Mouse (Mus musculus): Measurements from ENCODE around the gene Snx15. TPM values are rescaled to one million over a fixed set of nuclear protein-coding genes. Genes with fewer than 3 reads are reported as not detected.

Snx15 gene
- 27.8 TPM for total RNA-seq (2023)

DNA sequence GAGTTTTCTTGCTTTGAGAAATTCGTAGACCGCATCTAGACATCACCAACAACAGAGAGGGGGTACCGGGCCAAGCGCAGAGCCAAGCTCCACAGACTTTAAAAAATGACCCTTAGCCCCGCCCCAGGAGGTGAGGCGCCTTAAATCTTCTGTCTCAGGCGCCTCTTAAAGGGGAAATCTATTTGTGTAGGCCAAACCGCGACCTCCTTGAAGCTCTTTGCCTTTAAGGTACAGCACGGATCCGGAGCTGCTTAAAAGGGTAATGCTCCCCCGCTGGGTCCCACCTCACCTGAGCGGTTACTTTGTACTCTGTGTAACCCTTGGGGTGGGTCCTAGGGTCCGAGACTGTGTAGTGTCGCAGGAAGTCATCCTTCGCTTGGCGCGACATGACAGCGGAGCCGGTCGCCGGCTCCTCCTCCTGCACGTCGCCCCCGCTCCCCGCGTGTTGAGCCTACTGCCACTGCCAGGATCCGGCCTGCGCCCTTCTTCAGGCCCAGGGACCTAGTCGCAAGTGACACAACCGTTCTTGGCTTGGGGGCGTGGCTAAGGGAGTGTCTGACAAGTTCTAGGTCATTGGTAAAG lies at the start of gene Snx15:
Snx15 (minus strand) TSS at position 545 of the 582 bp plus-strand sequence.

DNA sequence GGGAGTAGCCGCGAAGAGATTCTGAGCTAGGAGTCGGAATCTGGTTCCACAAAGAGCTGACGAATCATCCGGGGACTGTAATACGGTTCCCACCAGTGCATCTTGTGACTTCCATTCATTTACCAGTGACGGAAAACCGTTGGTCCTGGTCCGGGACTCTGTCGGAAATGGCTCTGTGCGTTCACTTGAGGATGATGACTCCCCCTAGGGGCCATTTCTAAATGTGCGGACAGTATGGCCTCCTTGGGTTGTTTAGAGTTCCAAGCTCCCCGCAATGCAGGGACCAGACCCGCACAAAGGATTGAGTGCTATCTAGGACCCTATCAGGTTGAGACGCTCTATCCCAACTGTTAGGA lies 13.3 kb upstream of the Snx15 start, which contains the start of gene Arl2:
Arl2 (minus strand) TSS at position 155 of the 356 bp plus-strand sequence.

DNA sequence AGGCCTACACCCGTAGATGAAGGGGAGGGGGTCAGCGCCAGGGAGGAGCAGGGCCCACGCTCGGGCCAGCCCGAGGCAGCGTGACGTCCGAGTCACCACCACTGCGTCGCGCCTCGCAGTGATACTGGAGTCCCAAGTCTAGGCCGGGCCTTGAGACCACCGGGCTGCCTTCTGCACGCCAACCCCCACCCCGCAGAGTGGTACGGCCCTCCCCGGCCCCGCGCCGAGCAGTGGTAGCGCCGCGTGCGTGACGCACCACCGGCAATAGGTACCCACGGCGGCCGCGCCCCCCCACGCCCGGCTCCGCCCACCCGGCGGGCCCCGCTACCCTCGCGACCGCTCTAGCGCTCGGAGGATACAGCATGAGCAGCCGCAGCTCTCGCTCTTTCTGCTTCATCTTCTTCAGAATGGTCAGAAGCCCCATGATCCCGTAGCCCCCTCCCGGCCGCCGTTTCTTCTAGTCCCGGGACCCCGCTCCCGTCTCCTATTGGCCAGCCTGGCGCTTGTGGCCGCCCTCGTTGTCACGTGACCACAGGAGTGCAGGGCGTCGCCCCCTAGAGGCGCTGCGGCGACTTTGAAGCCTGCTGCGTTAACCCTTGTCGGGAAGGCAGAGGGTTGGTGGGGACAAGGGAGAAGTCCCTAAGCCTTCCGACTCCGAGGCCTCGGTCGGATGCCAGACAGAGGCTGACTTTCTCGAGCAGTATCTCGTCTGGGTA lies 12.7 kb upstream of the Snx15 start, which contains the start of gene Batf2:
Batf2 (plus strand) TSS at position 306 of the 716 bp plus-strand sequence.

DNA sequence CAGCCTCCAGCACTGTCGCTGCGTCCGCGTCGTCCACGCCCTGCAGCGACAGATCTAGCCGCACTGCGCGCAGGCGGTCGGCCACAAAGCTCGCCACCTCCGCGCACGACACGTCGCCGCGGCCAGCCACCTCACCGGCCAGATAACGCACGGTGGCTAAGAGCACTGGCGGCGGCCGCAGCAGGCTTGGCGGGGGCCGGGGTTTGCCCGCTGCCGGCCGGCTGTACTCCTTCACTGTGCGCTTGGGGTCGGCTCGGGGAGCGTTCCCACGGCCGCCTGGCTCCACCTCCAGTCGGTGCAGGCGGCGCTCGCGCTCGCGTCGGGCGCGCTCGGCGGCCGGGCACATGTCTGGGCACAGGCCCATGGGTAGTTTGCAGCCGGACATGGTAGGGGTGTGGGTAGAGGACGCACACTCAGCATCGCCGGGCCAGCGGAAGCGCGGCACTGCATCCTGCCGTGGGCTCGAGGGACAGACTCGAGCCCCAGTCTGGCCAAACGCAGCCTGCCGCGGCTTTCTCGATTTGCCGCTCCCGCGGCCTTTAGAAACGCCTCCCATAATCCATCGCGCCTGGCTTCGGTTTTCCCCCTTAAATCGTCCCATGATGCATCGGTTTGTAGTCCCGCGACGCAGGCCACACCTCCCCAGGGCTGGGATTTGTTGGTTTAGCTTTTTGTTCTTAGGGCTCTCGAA lies 10.0 kb downstream of the Snx15 start, which contains the start of gene Sac3d1:
Sac3d1 (minus strand) TSS at position 665 of the 691 bp plus-strand sequence.

DNA sequence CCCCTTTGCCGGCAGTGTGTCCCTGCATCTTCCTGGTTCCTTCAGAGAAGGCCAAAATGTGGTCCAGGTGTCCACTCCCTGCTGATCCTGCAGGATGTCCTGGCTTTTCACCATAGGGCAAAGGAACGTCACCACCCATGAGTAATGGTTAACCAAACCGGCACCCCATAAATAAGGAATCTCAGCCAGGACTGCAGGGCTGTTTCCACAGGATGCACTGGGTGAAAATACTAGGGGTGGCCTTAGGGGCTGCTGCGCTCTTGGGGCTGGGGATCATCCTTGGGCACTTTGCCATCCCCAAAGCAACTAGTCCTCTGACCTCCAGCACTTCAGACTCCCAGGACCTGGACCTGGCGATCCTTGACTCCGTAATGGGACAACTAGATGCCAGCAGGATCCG lies 22.5 kb downstream of the Snx15 start, which contains the start of gene Naaladl1:
Naaladl1 (plus strand) TSS at position 197 of the 400 bp plus-strand sequence.

DNA sequence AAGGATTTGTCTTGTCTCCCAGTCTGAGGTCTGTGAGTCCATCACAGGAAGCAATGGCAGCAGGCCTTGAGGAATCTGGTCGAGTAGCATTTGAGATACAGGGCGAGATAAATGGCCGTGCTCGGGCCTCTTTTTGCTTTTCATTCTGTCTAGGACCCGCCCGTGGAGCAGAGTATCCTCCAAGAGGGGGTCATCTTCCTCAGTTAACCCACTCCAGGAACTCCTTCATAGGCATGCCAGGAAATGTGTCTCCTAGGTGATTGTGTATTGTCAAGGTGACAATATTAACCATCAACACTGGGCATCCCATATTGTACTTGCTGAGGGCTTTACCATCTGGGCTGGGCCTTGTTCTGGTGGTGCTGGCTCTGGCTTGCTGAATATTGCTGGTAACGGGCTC lies 34.0 kb downstream of the Snx15 start, which contains the start of gene AC131692.1:
AC131692.1 (plus strand) TSS at position 301 of the 400 bp plus-strand sequence.

DNA sequence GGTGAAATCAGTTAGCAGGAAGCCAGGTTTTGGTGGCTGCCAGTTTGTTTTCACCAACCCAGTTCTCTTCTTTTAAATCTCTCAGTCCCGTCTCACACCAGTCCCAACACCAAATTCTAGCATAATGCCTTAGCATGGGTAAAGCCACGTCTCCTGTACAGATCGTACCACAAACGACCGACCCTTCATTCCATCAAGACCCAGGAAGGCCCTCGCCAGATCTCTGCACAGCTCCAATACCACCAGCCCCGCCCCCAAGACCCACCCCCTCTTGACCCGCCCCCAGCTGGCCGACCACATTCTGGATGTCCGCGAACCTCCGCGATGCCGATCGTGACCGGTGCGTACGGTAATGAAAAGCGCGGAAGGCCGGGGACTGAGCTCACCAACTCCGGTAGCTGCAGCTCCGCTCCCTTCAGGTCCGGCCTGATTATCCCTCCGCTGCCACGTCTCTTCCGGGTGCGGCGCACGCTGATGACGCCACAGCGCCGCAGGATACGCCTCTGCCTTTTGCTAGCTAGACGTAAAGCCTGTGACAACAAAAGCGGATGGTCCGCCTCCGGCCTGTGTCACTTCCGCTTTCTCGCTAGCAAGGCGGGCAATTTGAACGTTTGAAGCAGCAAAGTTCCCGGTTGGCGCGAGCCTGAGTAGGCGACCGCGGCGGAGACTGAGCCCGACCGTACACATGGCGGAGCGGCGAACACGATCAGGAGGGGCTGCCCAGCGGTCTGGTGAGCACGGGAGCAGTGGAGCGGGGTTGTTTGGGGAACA lies 43.4 kb downstream of the Snx15 start, which contains the start of the genes Zfpl1 and Cdca5:
Zfpl1 (minus strand) TSS at position 479 of the 771 bp plus-strand sequence.
Cdca5 (plus strand) TSS at position 506 of the 771 bp plus-strand sequence.

DNA sequence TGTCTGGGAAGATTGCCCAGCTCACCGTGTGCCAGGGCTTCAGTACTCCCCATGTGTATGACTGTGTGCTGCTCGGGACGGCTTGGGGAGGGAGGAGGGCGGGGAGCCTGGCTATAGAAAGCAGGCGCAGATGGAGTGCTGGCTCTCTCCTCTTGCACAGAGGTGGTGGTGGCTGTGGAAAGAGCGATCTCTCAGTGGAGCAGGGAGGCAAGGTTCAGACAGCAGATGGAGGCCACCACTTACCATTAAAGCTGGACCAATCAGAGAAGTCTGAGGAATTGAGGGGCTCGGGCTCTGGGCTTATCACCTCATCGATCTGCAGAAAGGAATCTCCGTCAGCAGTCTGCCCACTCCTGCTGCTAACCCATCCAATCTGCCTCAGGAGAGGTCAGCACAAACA lies 45.9 kb downstream of the Snx15 start, which contains the start of gene Gm28374:
Gm28374 (minus strand) TSS at position 101 of the 400 bp plus-strand sequence.

DNA sequence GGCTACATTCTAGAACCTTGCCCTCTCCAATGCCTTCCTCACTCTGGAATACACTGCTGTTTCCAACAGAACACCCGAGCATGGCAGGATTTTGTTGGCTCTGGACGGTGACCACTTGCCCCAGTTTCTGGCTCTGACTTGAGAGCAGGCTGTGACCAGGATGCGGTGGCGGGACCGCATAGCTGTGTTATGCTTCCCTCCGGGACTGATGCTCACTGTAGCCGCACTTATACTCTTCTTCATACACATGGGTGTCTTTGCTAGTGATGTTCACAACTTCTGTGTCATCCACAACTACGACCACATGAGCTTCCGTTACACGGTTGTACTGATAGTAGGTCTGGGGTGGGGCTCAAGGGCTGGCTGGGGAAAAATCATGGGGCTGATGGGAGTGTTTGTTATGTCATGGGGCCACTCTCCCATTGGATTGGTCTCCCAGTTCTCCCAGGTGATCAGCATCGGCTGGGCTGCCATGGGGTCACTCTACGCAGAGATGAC lies 48.1 kb downstream of the Snx15 start, which contains the start of gene Tmem262:
Tmem262 (plus strand) TSS at position 51 of the 498 bp plus-strand sequence.

DNA sequence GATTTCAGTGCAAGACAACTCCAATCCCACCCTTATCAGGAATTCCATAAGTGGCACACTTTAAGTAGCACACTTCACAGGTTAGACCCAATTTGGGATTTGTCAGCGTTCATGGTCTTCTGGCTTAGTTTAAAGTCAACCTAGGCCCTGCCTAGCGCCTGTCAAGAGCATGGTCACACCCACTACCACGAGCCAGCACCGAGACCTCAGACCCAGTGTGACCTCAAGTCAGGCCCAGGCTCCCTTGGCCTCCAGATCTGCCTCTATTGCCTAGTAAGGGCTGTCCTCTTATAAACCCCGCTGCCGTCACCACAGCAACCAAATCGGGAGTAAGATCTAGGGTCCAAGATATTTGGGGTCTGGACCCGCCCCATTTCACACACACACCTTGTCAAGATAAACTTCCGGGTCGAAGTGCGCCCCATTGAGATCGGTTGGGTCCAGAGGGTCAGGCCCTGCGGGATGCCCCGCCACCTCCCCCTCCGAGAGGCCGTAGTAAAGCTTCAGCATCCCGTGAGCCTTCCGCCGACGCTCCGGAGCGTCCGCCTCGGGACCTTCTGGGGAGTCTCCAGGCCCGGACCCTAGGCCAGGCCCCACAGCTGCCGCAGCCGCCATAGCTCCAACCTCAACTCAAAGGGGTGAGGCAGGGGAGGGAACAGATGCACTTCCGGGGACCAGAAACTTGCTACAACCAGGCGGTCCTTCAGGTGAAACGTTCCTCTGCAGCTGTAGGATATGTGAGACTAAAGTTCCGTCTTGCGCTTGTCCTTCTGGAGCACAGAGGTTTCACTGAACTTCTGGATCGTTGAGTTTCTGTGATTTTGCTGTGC lies 51.3 kb downstream of the Snx15 start, which contains the start of gene Vps51:
Vps51 (minus strand) TSS at position 668 of the 830 bp plus-strand sequence.

Other genes with a start within 250 kb of the Snx15 start
- 2.3 TPM for gene Tigd3, start 234.2 kb downstream of the Snx15 start, total RNA-seq (2023)
- gene Dpf2, start 215.3 kb downstream of the Snx15 start, total RNA-seq (2023): 116 TPM
- gene Cdc42ep2, start 203.5 kb downstream of the Snx15 start, total RNA-seq (2023): 0.59 TPM
- gene Pola2, start 164.1 kb downstream of the Snx15 start, total RNA-seq (2023): 53.3 TPM
- gene Slc22a20, start 142.2 kb downstream of the Snx15 start, total RNA-seq (2023): not detected
- 109 TPM for gene Capn1, start 112.4 kb downstream of the Snx15 start, total RNA-seq (2023)
- 59.7 TPM for gene Syvn1, start 81.7 kb downstream of the Snx15 start, total RNA-seq (2023)
- gene Mrpl49, start 70.5 kb downstream of the Snx15 start, total RNA-seq (2023): 18.5 TPM
- 3,209 TPM for gene Fau, start 70.5 kb downstream of the Snx15 start, total RNA-seq (2023)
- 10.9 TPM for gene Znhit2, start 67.1 kb downstream of the Snx15 start, total RNA-seq (2023)
- gene Tm7sf2, start 59.9 kb downstream of the Snx15 start, total RNA-seq (2023): 17.4 TPM
- 112 TPM for gene Vps51, start 51.1 kb downstream of the Snx15 start, total RNA-seq (2023)
- gene Tmem262, start 48.3 kb downstream of the Snx15 start, total RNA-seq (2023): not detected
- not detected for gene Gm28374, start 46.0 kb downstream of the Snx15 start, total RNA-seq (2023)
- 58.2 TPM for gene Zfpl1, start 43.3 kb downstream of the Snx15 start, total RNA-seq (2023)
- gene Cdca5, start 43.3 kb downstream of the Snx15 start, total RNA-seq (2023): 0.91 TPM
- not detected for gene AC131692.1, start 33.9 kb downstream of the Snx15 start, total RNA-seq (2023)
- gene Naaladl1, start 22.5 kb downstream of the Snx15 start, total RNA-seq (2023): not detected
- 5.0 TPM for gene Sac3d1, start 9.7 kb downstream of the Snx15 start, total RNA-seq (2023)
- 0.41 TPM for gene Batf2, start 12.7 kb upstream of the Snx15 start, total RNA-seq (2023)
- gene Arl2, start 13.2 kb upstream of the Snx15 start, total RNA-seq (2023): 20.1 TPM
- gene Majin, start 56.1 kb upstream of the Snx15 start, total RNA-seq (2023): not detected
- not detected for gene Gpha2, start 98.1 kb upstream of the Snx15 start, total RNA-seq (2023)
- gene Ppp2r5b, start 107.6 kb upstream of the Snx15 start, total RNA-seq (2023): 17.5 TPM
- gene Atg2a, start 113.4 kb upstream of the Snx15 start, total RNA-seq (2023): 229 TPM
- 37.0 TPM for gene Ehd1, start 148.4 kb upstream of the Snx15 start, total RNA-seq (2023)
- 4.9 TPM for gene Cdc42bpg, start 178.2 kb upstream of the Snx15 start, total RNA-seq (2023)
- 22.2 TPM for gene Men1, start 206.7 kb upstream of the Snx15 start, total RNA-seq (2023)
- 519 TPM for gene Map4k2, start 212.8 kb upstream of the Snx15 start, total RNA-seq (2023)
- 1,178 TPM for gene Sf1, start 235.4 kb upstream of the Snx15 start, total RNA-seq (2023)

Data from CD4-positive naive resting alpha-beta T cell, adult 76 days (primary cell).